Mouse (Mus musculus) c-Kit-positive CD71-positive TER-119-negative erythroid progenitor cells, embryonic 14.5 days (primary cell): Measurements from ENCODE around the gene Gm2075.
"Not testable (repeated sequence)": the region's sequence is repeated elsewhere in the genome, so short reads cannot be mapped to it uniquely, and the experiment has no call there.

ENCODE experiments used
- DNase-seq: peaks from one replicate; pipeline ENCODE4 v3.0.0-alpha.2; 2013; ENCODE audit warnings: low read depth

Gm2075 gene

GRCm38 (mm10) chr12:88011548-88011947 lies at the start of gene Gm2075:
TSS of gene Gm2075 (plus strand) at chr12:88011848.
- DNase-seq = not testable (repeated sequence)

GRCm38 (mm10) chr12:87984000-87984399 lies 27.6 kb upstream of the Gm2075 start:
- DNase-seq = not testable (repeated sequence)

- DNase-seq = not testable (repeated sequence)
These were observed 7.5 kb upstream of the Gm2075 start for GRCm38 (mm10) chr12:88004118-88004517.

GRCm38 (mm10) chr12:88018671-88019070 lies 7.0 kb downstream of the Gm2075 start, which contains the start of gene Gm6803:
TSS of gene Gm6803 (minus strand) at chr12:88018771.
- DNase-seq = not testable (repeated sequence)

GRCm38 (mm10) chr12:88026704-88027103 lies 15.1 kb downstream of the Gm2075 start, which contains the start of gene Gm2056:
TSS of gene Gm2056 (plus strand) at chr12:88027004.
- not testable (repeated sequence) for DNase-seq

- not testable (repeated sequence) for DNase-seq
These were observed 20.6 kb downstream of the Gm2075 start for GRCm38 (mm10) chr12:88032250-88032649.

GRCm38 (mm10) chr12:88039062-88039461 lies 27.4 kb downstream of the Gm2075 start:
- DNase-seq = not testable (repeated sequence)

- DNase-seq = not testable (repeated sequence)
These were observed 28.1 kb downstream of the Gm2075 start for GRCm38 (mm10) chr12:88039703-88040102.

GRCm38 (mm10) chr12:88045226-88045625 lies 33.6 kb downstream of the Gm2075 start:
- not testable (repeated sequence) for DNase-seq
